Mouse (Mus musculus): ENCODE data around the gene Gabrr2.
A peak's percentile ranks its signal among the peaks of the same experiment; 100 is the strongest.
"Not testable (repeated sequence)": the region's sequence is repeated elsewhere in the genome, so short reads cannot be mapped to it uniquely, and the experiment has no call there.

Gene Gabrr2

GRCm38 (mm10) chr4:33070326-33070725 is 7.5 kb downstream of the Gabrr2 start:
- no peak for DNase-seq (ENCODE audit: low spot score in 2 of 2)

GRCm38 (mm10) chr4:33071337-33071736 is 8.5 kb downstream of the Gabrr2 start:
- DNase-seq (ENCODE audit: low spot score in 2 of 2) = no peak

- DNase-seq (ENCODE audit: low spot score in 2 of 2) = no peak
These were observed 9.8 kb downstream of the Gabrr2 start for GRCm38 (mm10) chr4:33072526-33073161.

GRCm38 (mm10) chr4:33074406-33074805 is 11.6 kb downstream of the Gabrr2 start:
- no peak for DNase-seq (ENCODE audit: low spot score in 2 of 2)

- DNase-seq (ENCODE audit: low spot score in 2 of 2) = no peak
These were observed 12.1 kb downstream of the Gabrr2 start for GRCm38 (mm10) chr4:33074851-33075250.

GRCm38 (mm10) chr4:33075776-33076524 is 13.2 kb downstream of the Gabrr2 start:
- DNase-seq (ENCODE audit: low spot score in 2 of 2) = no peak

- no peak for DNase-seq (ENCODE audit: low spot score in 2 of 2)
These were observed 14.4 kb downstream of the Gabrr2 start for GRCm38 (mm10) chr4:33077161-33077560.

GRCm38 (mm10) chr4:33077724-33078123 is 14.9 kb downstream of the Gabrr2 start:
- DNase-seq (ENCODE audit: low spot score in 2 of 2) = no peak

- DNase-seq (ENCODE audit: low spot score in 2 of 2) = no peak
These were observed 15.7 kb downstream of the Gabrr2 start for GRCm38 (mm10) chr4:33078492-33078891.

GRCm38 (mm10) chr4:33099118-33099694 is 36.4 kb downstream of the Gabrr2 start:
- DNase-seq (ENCODE audit: low spot score in 2 of 2) = no peak

GRCm38 (mm10) chr4:33109720-33110458 is 47.1 kb downstream of the Gabrr2 start:
- DNase-seq (ENCODE audit: low spot score in 2 of 2) = no peak

GRCm38 (mm10) chr4:33110845-33111244 is 48.0 kb downstream of the Gabrr2 start:
- DNase-seq (ENCODE audit: low spot score in 2 of 2) = no peak

- DNase-seq (ENCODE audit: low spot score in 2 of 2) = no peak
These were observed 48.6 kb downstream of the Gabrr2 start for GRCm38 (mm10) chr4:33111358-33111757.

- not testable (repeated sequence) for DNase-seq (ENCODE audit: low spot score in 2 of 2)
These were observed 50.1 kb downstream of the Gabrr2 start for GRCm38 (mm10) chr4:33112866-33113265.

GRCm38 (mm10) chr4:33119118-33119517 is 56.3 kb downstream of the Gabrr2 start:
- peak; percentile 70 to 74 for DNase-seq (ENCODE audit: low spot score in 2 of 2)

GRCm38 (mm10) chr4:33124493-33124892 is 61.7 kb downstream of the Gabrr2 start:
- DNase-seq (ENCODE audit: low spot score in 2 of 2) = peak; percentile 19 to 23

- no peak for DNase-seq (ENCODE audit: low spot score in 2 of 2)
These were observed 62.7 kb downstream of the Gabrr2 start for GRCm38 (mm10) chr4:33125409-33126084.

- DNase-seq (ENCODE audit: low spot score in 2 of 2) = no peak
These were observed 69.4 kb downstream of the Gabrr2 start, which contains the start of gene Gabrr1 for GRCm38 (mm10) chr4:33132221-33132620. Gabrr1 (plus strand) TSS chr4:33132521.
